Mouse (Mus musculus) stomach, postnatal 0 days (tissue): ENCODE results near the gene Ppp3ca.

Experiments
- CTCF ChIP-seq: IDR thresholded peaks from 2 replicates; pipeline ENCODE4 v1.5.1; 2016; ENCODE audit warnings: antibody characterized with exemption, low read depth, mild to moderate bottlenecking, moderate library complexity
- EP300 ChIP-seq: optimal IDR thresholded peaks from 2 replicates; pipeline ENCODE3; 2016; ENCODE audit warnings: antibody characterized with exemption

DNA sequence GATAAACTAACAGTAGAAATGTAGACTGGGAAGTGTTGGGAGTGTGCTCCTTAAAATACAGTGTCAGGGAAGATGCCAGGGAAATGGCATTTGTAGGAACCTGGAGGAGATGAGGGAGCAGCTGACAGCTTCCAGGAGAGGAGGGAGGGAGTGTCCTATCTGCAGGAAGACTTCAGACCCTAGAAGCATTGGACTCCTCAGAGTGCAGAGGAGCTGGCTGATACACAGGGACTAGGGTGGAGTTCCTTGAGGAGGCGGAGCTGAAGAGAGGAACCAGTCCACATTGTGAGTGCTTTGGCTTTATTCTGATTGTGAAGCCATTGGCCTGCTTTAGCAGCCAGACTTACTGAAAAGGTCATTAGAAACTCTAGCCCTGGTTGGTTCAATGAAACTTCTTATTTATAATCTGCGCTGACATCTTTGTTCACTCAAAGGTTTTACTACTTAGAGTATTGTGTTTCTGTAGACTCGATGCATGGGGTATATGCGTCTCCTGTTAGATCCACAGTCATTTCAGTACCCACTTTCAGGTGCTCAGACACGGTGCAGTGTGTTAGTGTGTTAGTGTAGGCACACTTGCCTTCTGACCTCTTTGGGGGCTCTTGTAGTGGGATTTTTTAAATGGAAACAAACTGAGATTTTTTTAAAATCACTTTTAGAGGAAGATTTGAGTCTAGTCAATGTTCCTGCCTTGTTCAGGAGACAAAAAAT is 99.0 kb downstream of the Ppp3ca start:
- no peak for TF ChIP-seq CTCF
- TF ChIP-seq EP300 = no peak
